Mouse (Mus musculus) limb, embryonic 14.5 days (tissue): Measurements from ENCODE around the gene 4921507P07Rik. TPM values are rescaled to one million over a fixed set of nuclear protein-coding genes. Genes with fewer than 3 reads are reported as not detected.

Source experiments
- ATAC-seq: fragments of 200-750 bp; cut with Nextera tagmentation; 2 replicates; pipeline ENCODE4 v1.8.0; 2017; ENCODE audit warnings: low read depth, moderate number of reproducible peaks, moderate TSS enrichment; ENCODE audit not compliant: low FRiP score
- DNase-seq: peaks from one replicate; pipeline ENCODE4 v3.0.0-alpha.2; 2015; ENCODE audit warnings: low spot score
- H3K27ac ChIP-seq: fragments of 300-500 bp; sonication (generic); replicated peaks from 2 replicates; pipeline ENCODE4 v1.5.1; 2014; ENCODE audit warnings: low read depth, mild to moderate bottlenecking, low read length, moderate library complexity, mixed read lengths
- H3K27me3 ChIP-seq: fragments of 300-500 bp; sonication (generic); 2 replicates; pipeline ENCODE4 v1.6.1; 2014; ENCODE audit warnings: low read length, mixed read lengths; ENCODE audit not compliant: control insufficient read depth, insufficient read depth
- H3K36me3 ChIP-seq: fragments of 300-500 bp; sonication (generic); 2 replicates; pipeline ENCODE4 v1.6.1; 2014; ENCODE audit warnings: mild to moderate bottlenecking, low read length, moderate library complexity, mixed read lengths; ENCODE audit not compliant: control insufficient read depth, insufficient read depth
- H3K4me1 ChIP-seq: fragments of 300-500 bp; sonication (generic); 2 replicates; pipeline ENCODE4 v1.6.1; 2014; ENCODE audit warnings: antibody characterized with exemption, low read length, mixed read lengths; ENCODE audit not compliant: control insufficient read depth, insufficient read depth
- H3K4me2 ChIP-seq: fragments of 300-500 bp; sonication (generic); replicated peaks from 2 replicates; pipeline ENCODE4 v1.6.1; 2014; ENCODE audit warnings: low read depth, mild to moderate bottlenecking, low read length, moderate library complexity; ENCODE audit not compliant: severe bottlenecking
- H3K4me3 ChIP-seq: fragments of 300-500 bp; sonication (generic); replicated peaks from 2 replicates; pipeline ENCODE4 v1.5.1; 2014; ENCODE audit warnings: low read length
- H3K9ac ChIP-seq: fragments of 300-500 bp; sonication (generic); 2 replicates; pipeline ENCODE4 v1.6.1; 2014; ENCODE audit warnings: mild to moderate bottlenecking, low read depth, low read length, moderate library complexity; ENCODE audit not compliant: severe bottlenecking
- H3K9me3 ChIP-seq: fragments of 300-500 bp; sonication (generic); 2 replicates; pipeline ENCODE4 v1.6.1; 2016; ENCODE audit warnings: low read length; ENCODE audit not compliant: control insufficient read depth
- POLR2A ChIP-seq: fragments of 200-500 bp; IDR thresholded peaks from 2 replicates; pipeline ENCODE4 v1.8.0; 2012; ENCODE audit warnings: inconsistent platforms, mild to moderate bottlenecking, moderate library complexity, borderline replicate concordance; ENCODE audit not compliant: insufficient read depth, insufficient read length; ENCODE audit errors: extremely low read depth
- WGBS: fragments of 180-500 bp; shearing (Covaris S2); extraction: QIAGEN DNeasy Blood & Tissue Kit; methylation state at CpG from one replicate; pipeline ENCODE4 v1.1.7; 2014; 5-methylcytosine and 5-hydroxymethylcytosine counted together
- polyA plus RNA-seq, 2 experiments: library from polyadenylated mRNA; depleted of rRNA in 1 of 2; stranded (reverse) in 1 of 2; unstranded in 1 of 2; fragments of >200 nt; fragmentation: Nextera tagmentation in 1 of 2; extraction: Ambion mirVana in 1 of 2; gene quantifications; 2 replicates each; pipeline versions ENCODE4 v1.2.1 to v1.2.3; 2012 to 2014

Gene 4921507P07Rik
- polyA plus RNA-seq, 2 experiments = 0.44 to 1.4 TPM

DNA sequence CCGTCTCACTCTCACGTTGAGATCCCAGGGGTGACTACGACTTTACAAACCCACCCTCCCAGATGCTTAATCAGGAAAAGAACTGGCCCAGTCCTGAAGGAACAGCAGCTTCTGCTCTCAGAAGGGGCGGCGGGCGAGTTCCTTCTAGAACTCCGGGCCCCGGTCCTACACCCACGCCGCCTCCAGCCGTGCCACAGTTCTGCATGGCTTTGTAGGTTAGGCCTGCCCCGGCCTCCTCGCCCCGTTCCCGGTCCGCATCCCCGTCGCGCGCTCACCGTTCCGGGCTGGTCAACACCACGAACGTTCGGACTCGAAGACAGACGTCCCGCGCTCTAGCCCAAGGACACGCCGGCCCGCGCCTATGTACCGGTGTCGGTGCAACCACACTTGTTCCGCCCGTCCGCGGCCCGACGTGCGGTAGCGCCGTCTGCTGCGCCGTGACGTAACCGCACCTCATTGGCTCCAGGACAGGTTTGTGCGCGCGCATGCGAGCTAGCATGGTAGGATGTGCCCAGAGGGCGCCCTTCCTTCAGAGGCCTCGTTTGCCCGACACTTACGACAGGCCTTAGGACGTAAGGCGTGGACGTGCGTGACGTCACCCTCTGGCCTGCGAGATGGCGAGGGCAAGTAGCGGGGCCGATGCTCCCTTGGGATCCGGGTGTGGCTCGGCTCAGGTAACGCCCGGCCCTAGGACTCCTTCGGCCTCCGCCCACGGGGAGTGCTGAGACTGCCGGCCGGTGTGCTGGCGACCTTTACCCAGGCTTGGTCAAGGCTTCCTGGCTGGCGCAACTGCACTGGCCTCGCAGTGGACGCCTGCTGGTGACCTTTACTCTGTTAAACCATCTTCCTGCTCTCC, 30.1 kb downstream of the 4921507P07Rik start, which contains the start of gene Cycs:
Gene Cycs, minus strand, starts transcription at position 398 of the 856 bp plus-strand sequence.
- H3K4me1 ChIP-seq = peaks cover 9% of the 10 kb centered on the region; the same call in 1 of the 2 replicates
- under 1% methylated on average over 76 of the region's 78 CpGs for whole genome bisulfite sequencing
- H3K27me3 ChIP-seq = no peaks in the 10 kb centered on the region
- H3K9me3 ChIP-seq = no peaks in the 10 kb centered on the region
- peak within 1 kb of the TSS; percentile 77 for H3K4me2 ChIP-seq
- peak; percentile 53; the same call in 1 of the 2 replicates for TF ChIP-seq POLR2A
- peak within 1 kb of the TSS; percentile 85 for H3K4me3 ChIP-seq
- peak; percentile 99 for DNase-seq
- peak; percentile 98 for ATAC-seq
- peaks cover 8% of the 10 kb centered on the region for H3K36me3 ChIP-seq
- H3K9ac ChIP-seq = peak within 1 kb of the TSS; percentile 92
- H3K27ac ChIP-seq = peak within 1 kb of the TSS; percentile 86

GRCm38 (mm10) chr6:50563651-50564050, 32.8 kb downstream of the 4921507P07Rik start:
- Histone ChIP-seq H3K9ac (no peak overlapping the region), H3K4me1 (peaks cover 9% of the 10 kb centered on the region; the same call in 1 of the 2 replicates)
- WGBS = 95% methylated on average over 3 of the region's 3 CpGs

DNA sequence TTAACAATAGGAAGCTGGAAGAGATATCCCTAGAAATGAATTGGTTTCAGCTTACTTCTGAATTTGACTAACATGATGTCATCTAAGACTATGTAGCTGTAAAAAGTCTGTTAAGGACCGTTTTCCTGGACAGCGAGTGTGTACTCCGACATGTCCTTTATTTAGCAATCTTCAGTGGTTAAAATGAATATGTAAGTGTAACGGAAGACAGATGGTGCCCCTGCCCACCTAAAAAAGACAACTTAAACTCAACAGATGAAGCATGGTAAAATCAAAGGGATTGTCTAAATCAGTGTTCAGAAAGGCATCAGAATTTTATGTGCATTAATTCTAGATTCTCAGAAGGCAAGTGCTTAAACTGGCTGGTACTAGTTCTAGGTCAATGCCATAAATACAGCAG, 34.0 kb downstream of the 4921507P07Rik start:
- TF ChIP-seq POLR2A = no peak
- Histone ChIP-seq H3K9me3 (no peaks in the 10 kb centered on the region), H3K27ac (no peak overlapping the region), H3K4me3 (no peak overlapping the region), H3K36me3 (peaks cover 8% of the 10 kb centered on the region), H3K4me1 (peaks cover 9% of the 10 kb centered on the region; the same call in 1 of the 2 replicates), H3K4me2 (no peak overlapping the region), H3K9ac (no peak overlapping the region), H3K27me3 (no peaks in the 10 kb centered on the region)
- 87% methylated on average over 4 of the region's 4 CpGs for WGBS
- no peak for DNase-seq
- no peak for ATAC-seq

More at GRCm38 (mm10) chr6:50563651-50564050, 32.8 kb downstream of the 4921507P07Rik start:
- ATAC-seq (no peak), DNase-seq (no peak)
- no peak overlapping the region for H3K27ac ChIP-seq
- no peaks in the 10 kb centered on the region for H3K9me3 ChIP-seq
- no peaks in the 10 kb centered on the region for H3K27me3 ChIP-seq
- no peak overlapping the region for H3K4me2 ChIP-seq
- no peak for TF ChIP-seq POLR2A
- H3K36me3 ChIP-seq = peaks cover 8% of the 10 kb centered on the region
- H3K4me3 ChIP-seq = no peak overlapping the region

DNA sequence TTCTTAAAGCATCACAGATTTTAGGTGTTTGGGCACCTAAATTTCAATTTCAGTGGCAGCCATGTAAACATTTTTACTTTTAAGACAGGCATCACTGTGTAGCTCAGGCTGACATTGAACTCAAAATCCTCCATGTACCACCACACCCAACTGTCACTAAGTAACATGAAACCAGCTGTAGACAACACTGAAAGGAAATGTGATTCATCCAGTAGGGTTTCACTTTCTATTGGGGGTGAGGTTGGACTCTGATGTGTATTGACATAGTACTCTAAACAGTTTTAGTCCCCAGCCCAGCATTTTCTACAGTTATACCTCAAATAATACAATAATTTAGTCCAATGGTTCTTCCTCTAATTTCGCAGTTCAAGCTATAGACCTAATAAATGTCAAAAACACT, 35.7 kb downstream of the 4921507P07Rik start:
- no peak overlapping the region for H3K4me3 ChIP-seq
- no peaks in the 10 kb centered on the region for H3K27me3 ChIP-seq
- H3K4me2 ChIP-seq = no peak overlapping the region
- no peaks in the 10 kb centered on the region for H3K9me3 ChIP-seq
- H3K36me3 ChIP-seq = peaks cover 8% of the 10 kb centered on the region
- WGBS = 90% methylated on average over 1 of the region's 1 CpGs
- peaks cover 5% of the 10 kb centered on the region; the same call in 1 of the 2 replicates for H3K4me1 ChIP-seq
- H3K27ac ChIP-seq = no peak overlapping the region
- no peak for DNase-seq
- no peak for TF ChIP-seq POLR2A
- H3K9ac ChIP-seq = no peak overlapping the region
- no peak for ATAC-seq

DNA sequence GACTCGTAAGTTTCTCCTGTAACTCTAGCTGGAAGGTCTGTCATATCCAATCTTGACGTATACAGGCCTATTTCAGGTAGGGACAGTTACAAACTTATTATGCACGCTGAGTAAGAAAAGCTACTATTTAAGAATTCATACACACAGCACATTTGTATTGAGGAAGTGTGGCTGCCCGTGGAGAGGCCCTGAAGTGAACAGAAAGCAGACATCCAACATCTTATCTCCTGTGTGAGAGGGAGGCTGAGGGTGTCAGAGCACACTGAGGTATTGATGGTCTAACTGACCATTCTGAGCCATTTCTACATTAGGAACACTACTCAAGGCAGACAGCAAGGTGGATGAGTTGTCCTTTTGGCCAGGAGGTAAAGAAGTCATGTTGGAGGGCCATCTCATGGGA, 37.6 kb downstream of the 4921507P07Rik start:
- TF ChIP-seq POLR2A = no peak
- ATAC-seq (no peak), DNase-seq (no peak)
- H3K4me2 ChIP-seq = no peak overlapping the region
- no peak overlapping the region for H3K27ac ChIP-seq
- no peaks in the 10 kb centered on the region for H3K27me3 ChIP-seq
- H3K36me3 ChIP-seq = peaks cover 4% of the 10 kb centered on the region
- H3K9me3 ChIP-seq = no peaks in the 10 kb centered on the region
- no peak overlapping the region for H3K9ac ChIP-seq
- no peaks in the 10 kb centered on the region for H3K4me1 ChIP-seq
- no peak overlapping the region for H3K4me3 ChIP-seq
- WGBS = 87% methylated on average over 4 of the region's 4 CpGs
